In genomic region chr10:62311464-62311863, GRCm38 (mm10) we compare ENCODE assay signal across 9 mouse cellular contexts. TPM values are rescaled to one million over a fixed set of nuclear protein-coding genes. Genes with fewer than 3 reads are reported as not detected.
A peak's percentile ranks its signal among the peaks of the same experiment; 100 is the strongest.
DNase-seq lines count a peak whose midpoint lies in the region; ATAC-seq and TF ChIP-seq lines count a peak whose summit lies in the region.
"Had no signal": no experiment of that assay in that cellular context is flagged by ENCODE, and none has a peak within 500 bp of the region (broad histone marks: within the 10 kb centered on the region; RNA-seq: fewer than 3 reads in every experiment).

No protein-coding gene starts in this region.

- no peak overlapping the region for H3K9ac ChIP-seq in lung, embryonic 15.5 days

- no peak for ATAC-seq in lung, embryonic 15.5 days (ENCODE audit: borderline replicate concordance, extremely low read depth, low FRiP score, low TSS enrichment)

- no peak for TF ChIP-seq CTCF in E14TG2a.4 (conservative IDR thresholded peaks at IDR 0.05; ENCODE audit: low read length)
- TF ChIP-seq CTCF in gastrocnemius, adult 2 months (IDR thresholded peaks at IDR 0.05), result no peak
- TF ChIP-seq CTCF in kidney, adult 2 months (conservative IDR thresholded peaks at IDR 0.05; ENCODE audit: insufficient read depth, insufficient read length, low read depth, low read length), result no peak

- DNase-seq in frontal cortex, postnatal 10 days (ENCODE audit: low spot score in 2 of 2), result peak; percentile 51 to 62
- DNase-seq in frontal cortex, postnatal 14 days (ENCODE audit: low spot score in 2 of 2), result no peak
- DNase-seq in gastrocnemius, adult 2 months, result peak; percentile 70
- DNase-seq in kidney, adult 2 months, result peak; percentile 85
- DNase-seq in neural tube, embryonic 10.5 days (ENCODE audit: extremely low spot score, low spot score), result no peak
- DNase-seq in cerebellum, postnatal 14 days, result no peak

- H3K4me2 ChIP-seq in lung, embryonic 15.5 days, result peak overlapping the region; percentile 1; the same call in 1 of the 2 replicates

- 19% methylated on average over 6 of the region's 6 CpGs for WGBS in kidney, adult 2 months
- WGBS in lung, embryonic 15.5 days, result 31% methylated on average over 6 of the region's 6 CpGs

- no peak for TF ChIP-seq POLR2A in kidney, adult 2 months (IDR thresholded peaks at IDR 0.05; ENCODE audit: low read depth, low read length)

- no peaks in the 10 kb centered on the region for H3K9me3 ChIP-seq in E14TG2a.4 (ENCODE audit: low read length)
- no peaks in the 10 kb centered on the region for H3K9me3 ChIP-seq in lung, embryonic 15.5 days

- peaks cover 54% of the 10 kb centered on the region for H3K4me1 ChIP-seq in E14TG2a.4 (replicated peaks; ENCODE audit: low read depth, low read length)
- peaks cover 11% of the 10 kb centered on the region for H3K4me1 ChIP-seq in kidney, adult 2 months (ENCODE audit: control insufficient read depth, insufficient read depth, low read length)
- peaks cover 20% of the 10 kb centered on the region for H3K4me1 ChIP-seq in lung, embryonic 15.5 days

- peak overlapping the region; percentile 20; the same call in 1 of the 2 replicates for H3K4me3 ChIP-seq in E14TG2a.4 (replicated peaks; ENCODE audit: low read length)
- H3K4me3 ChIP-seq in gastrocnemius, adult 2 months, result no peak overlapping the region; the same call in 1 of the 2 replicates
- H3K4me3 ChIP-seq in kidney, adult 2 months (ENCODE audit: insufficient read depth, low read depth, low read length), result no peak overlapping the region
- H3K4me3 ChIP-seq in lung, embryonic 15.5 days, result no peak overlapping the region
- H3K4me3 ChIP-seq: myocyte had no signal

- H3K36me3 ChIP-seq in E14TG2a.4 (ENCODE audit: insufficient read depth, low read length), result no peaks in the 10 kb centered on the region; the same call in none of the 2 replicates
- no peaks in the 10 kb centered on the region for H3K36me3 ChIP-seq in kidney, adult 2 months (ENCODE audit: control insufficient read depth, insufficient read depth, low read length)
- H3K36me3 ChIP-seq in lung, embryonic 15.5 days, result no peaks in the 10 kb centered on the region

- H3K27me3 ChIP-seq in E14TG2a.4 (ENCODE audit: insufficient read depth, low read length), result no peaks in the 10 kb centered on the region
- H3K27me3 ChIP-seq in kidney, adult 2 months (replicated peaks; ENCODE audit: control insufficient read depth, insufficient read depth, low read length), result no peaks in the 10 kb centered on the region
- H3K27me3 ChIP-seq in lung, embryonic 15.5 days, result no peaks in the 10 kb centered on the region

- intact Hi-C loops in gastrocnemius, adult 2 months (cut with DNase I), result no loop called here

- H3K27ac ChIP-seq in gastrocnemius, adult 2 months, result peak overlapping the region; percentile 24
- H3K27ac ChIP-seq in kidney, adult 2 months (ENCODE audit: insufficient read depth, low read depth, low read length), result peak overlapping the region; percentile 43; the same call in 1 of the 2 replicates
- peak overlapping the region; percentile 50 for H3K27ac ChIP-seq in lung, embryonic 15.5 days

RNA-seq across cellular contexts. Expression of gene Tacr2, which starts 59.2 kb away (rescaled TPM):
- total RNA-seq in gastrocnemius, adult 2 months (2021), result not detected
- polyA plus RNA-seq in kidney, adult 2 months (2012; rRNA removed), result 0.58 TPM in 1 of 2 replicates, not detected in the other
- 0.56 and 0.72 TPM in 2 replicates for polyA plus RNA-seq in lung, embryonic 15.5 days (2015; fragmentation: Nextera tagmentation; extraction: Ambion mirVana)

Comparison
In these comparisons a context has a peak if more than half of its experiments do, and no peak if none do; other contexts are left out.
1. DNase-seq: peak in frontal cortex, postnatal 10 days (2 of 2), gastrocnemius, adult 2 months (single experiment) and kidney, adult 2 months (single experiment); none in frontal cortex, postnatal 14 days (0 of 2), neural tube, embryonic 10.5 days (single experiment) and cerebellum, postnatal 14 days (0 of 2).
2. Peak in every context shown above with its lines, with median percentiles within 50 percentile points of each other: H3K27ac ChIP-seq.